Comparison of ENCODE assay signal across 13 mouse cellular contexts in genomic region chr3:127107281-127107680, GRCm38 (mm10).
A peak's percentile ranks its signal among the peaks of the same experiment; 100 is the strongest.
DNase-seq lines count a peak whose midpoint lies in the region; ATAC-seq and TF ChIP-seq lines count a peak whose summit lies in the region.
"Had no signal": no experiment of that assay in that cellular context is flagged by ENCODE, and none has a peak within 500 bp of the region (broad histone marks: within the 10 kb centered on the region; RNA-seq: fewer than 3 reads in every experiment).

No protein-coding gene starts in this region.

- H3K4me1 ChIP-seq in forebrain, postnatal 0 days (ENCODE audit: insufficient read depth), result peaks cover 6% of the 10 kb centered on the region; the same call in 1 of the 2 replicates
- no peaks in the 10 kb centered on the region for H3K4me1 ChIP-seq in forebrain, embryonic 10.5 days
- no peaks in the 10 kb centered on the region; the same call in 1 of the 2 replicates for H3K4me1 ChIP-seq in midbrain, embryonic 10.5 days

- no peak overlapping the region for H3K9ac ChIP-seq in forebrain, postnatal 0 days
- H3K9ac ChIP-seq: hindbrain, embryonic 12.5 days had no signal

- TF ChIP-seq CTCF in forebrain, postnatal 0 days (IDR thresholded peaks at IDR 0.05; ENCODE audit: low read depth), result no peak

- no peak for ATAC-seq in forebrain, postnatal 0 days

- H3K27ac ChIP-seq in forebrain, postnatal 0 days (ENCODE audit: low read depth, low read length), result no peak overlapping the region
- H3K27ac ChIP-seq in forebrain, embryonic 10.5 days, result no peak overlapping the region
- H3K27ac ChIP-seq in midbrain, embryonic 10.5 days (replicated peaks), result no peak overlapping the region
- H3K27ac ChIP-seq: hindbrain, embryonic 12.5 days had no signal

- 48% methylated on average over 5 of the region's 5 CpGs for WGBS in forebrain, postnatal 0 days
- WGBS in forebrain, embryonic 10.5 days, result 87% methylated on average over 5 of the region's 5 CpGs
- 88% methylated on average over 5 of the region's 5 CpGs for WGBS in midbrain, embryonic 10.5 days

- no peaks in the 10 kb centered on the region for H3K9me3 ChIP-seq in forebrain, postnatal 0 days (ENCODE audit: low read length)
- peaks cover 10% of the 10 kb centered on the region; the same call in 1 of the 2 replicates for H3K9me3 ChIP-seq in forebrain, embryonic 10.5 days
- peaks cover 9% of the 10 kb centered on the region; the same call in 1 of the 2 replicates for H3K9me3 ChIP-seq in midbrain, embryonic 10.5 days (replicated peaks)
- H3K9me3 ChIP-seq: hindbrain, embryonic 12.5 days had no signal

- H3K4me3 ChIP-seq in forebrain, postnatal 0 days (ENCODE audit: low read depth, low read length), result no peak overlapping the region
- no peak overlapping the region for H3K4me3 ChIP-seq in forebrain, embryonic 10.5 days
- H3K4me3 ChIP-seq in midbrain, embryonic 10.5 days, result no peak overlapping the region
- H3K4me3 ChIP-seq: hindbrain, embryonic 12.5 days had no signal

- no peaks in the 10 kb centered on the region for H3K27me3 ChIP-seq in forebrain, postnatal 0 days (ENCODE audit: insufficient read depth, low read length)
- H3K27me3 ChIP-seq in forebrain, embryonic 10.5 days (ENCODE audit: poor library complexity, severe bottlenecking), result no peaks in the 10 kb centered on the region
- no peaks in the 10 kb centered on the region for H3K27me3 ChIP-seq in midbrain, embryonic 10.5 days (ENCODE audit: low read depth, poor library complexity, severe bottlenecking)
- H3K27me3 ChIP-seq: hindbrain, embryonic 12.5 days had no signal

- peak; percentile 17 for DNase-seq in forebrain, postnatal 0 days
- no peak for DNase-seq in forebrain, embryonic 10.5 days (ENCODE audit: extremely low spot score, low spot score)
- DNase-seq in 3T3-L1 (ENCODE audit: low read depth, low spot score), result peak; percentile 91
- DNase-seq in cerebellum, postnatal 10 days, result peak; percentile 69 to 75
- peak; percentile 26 to 31 for DNase-seq in heart, postnatal 14 days
- no peak for DNase-seq in midbrain, embryonic 10.5 days (ENCODE audit: low spot score)
- no peak for DNase-seq in spleen, adult 18-20 months
- no peak for DNase-seq in frontal cortex, postnatal 25 days (ENCODE audit: low spot score in 2 of 2)
- DNase-seq: adrenal gland, postnatal 36 days; kidney, postnatal 10 days; liver; lung, postnatal 14 days had no signal

- no peak overlapping the region for H3K4me2 ChIP-seq in forebrain, postnatal 0 days (ENCODE audit: low read depth)
- H3K4me2 ChIP-seq: hindbrain, embryonic 12.5 days had no signal

- intact Hi-C loops in heart, postnatal 14 days (cut with DNase I), result no loop called here

- H3K36me3 ChIP-seq in forebrain, postnatal 0 days (ENCODE audit: insufficient read depth), result no peaks in the 10 kb centered on the region
- 0 out of 2 replicates have a peak, but pooled peaks cover 5% of the 10 kb centered on the region for H3K36me3 ChIP-seq in forebrain, embryonic 10.5 days (replicated peaks)
- no peaks in the 10 kb centered on the region for H3K36me3 ChIP-seq in midbrain, embryonic 10.5 days
- H3K36me3 ChIP-seq: hindbrain, embryonic 12.5 days had no signal

Comparison
In these comparisons a context has a peak if more than half of its experiments do, and no peak if none do; other contexts are left out.
1. DNase-seq: peak in forebrain, postnatal 0 days (single experiment), 3T3-L1 (single experiment), cerebellum, postnatal 10 days (2 of 2) and heart, postnatal 14 days (2 of 2); none in forebrain, embryonic 10.5 days (single experiment), midbrain, embryonic 10.5 days (single experiment), spleen, adult 18-20 months (0 of 2) and frontal cortex, postnatal 25 days (0 of 2).